Mouse (Mus musculus) hindbrain, postnatal 0 days (tissue): ENCODE data around the gene Epb41l2. TPM values are rescaled to one million over a fixed set of nuclear protein-coding genes. Genes with fewer than 3 reads are reported as not detected.

ENCODE experiments used
- ATAC-seq: fragments of 200-750 bp; cut with Nextera tagmentation; 2 replicates; pipeline ENCODE4 v1.8.0; 2017; ENCODE audit warnings: mild to moderate bottlenecking, moderate TSS enrichment, moderate library complexity
- DNase-seq: peaks from one replicate; pipeline ENCODE4 v3.0.0-alpha.2; 2015; ENCODE audit warnings: low spot score
- H3K27ac ChIP-seq: fragments of 300-500 bp; sonication (generic); 2 replicates; pipeline ENCODE4 v1.5.1; 2014; ENCODE audit warnings: mild to moderate bottlenecking
- H3K27me3 ChIP-seq: fragments of 300-500 bp; sonication (generic); 2 replicates; pipeline ENCODE4 v1.6.1; 2014; ENCODE audit warnings: low read length, mixed read lengths; ENCODE audit not compliant: insufficient read depth
- H3K36me3 ChIP-seq: fragments of 300-500 bp; sonication (generic); 2 replicates; pipeline ENCODE4 v1.6.1; 2014; ENCODE audit warnings: low read length, mixed read lengths; ENCODE audit not compliant: insufficient read depth
- H3K4me1 ChIP-seq: fragments of 300-500 bp; sonication (generic); 2 replicates; pipeline ENCODE4 v1.6.1; 2014; ENCODE audit warnings: antibody characterized with exemption, low read length, mixed read lengths; ENCODE audit not compliant: insufficient read depth
- H3K4me2 ChIP-seq: fragments of 300-500 bp; sonication (generic); 2 replicates; pipeline ENCODE4 v1.6.1; 2014; ENCODE audit warnings: low read depth, mild to moderate bottlenecking, low read length, moderate library complexity, mixed read lengths
- H3K4me3 ChIP-seq: fragments of 300-500 bp; sonication (generic); 2 replicates; pipeline ENCODE4 v1.5.1; 2014; ENCODE audit warnings: low read length
- H3K9ac ChIP-seq: fragments of 300-500 bp; sonication (generic); replicated peaks from 2 replicates; pipeline ENCODE4 v1.6.1; 2014; ENCODE audit warnings: mild to moderate bottlenecking, low read length, moderate library complexity, mixed read lengths
- H3K9me3 ChIP-seq: fragments of 300-500 bp; sonication (generic); 2 replicates; pipeline ENCODE4 v1.6.1; 2016; ENCODE audit warnings: low read length, mixed read lengths
- CTCF ChIP-seq: IDR thresholded peaks from 2 replicates; pipeline ENCODE4 v1.5.1; 2016; ENCODE audit warnings: antibody characterized with exemption, control low read depth, low read depth
- WGBS: fragments of 180-500 bp; shearing (Covaris S2); extraction: QIAGEN DNeasy Blood & Tissue Kit; methylation state at CpG from one replicate; pipeline ENCODE4 v1.1.7; 2014; 5-methylcytosine and 5-hydroxymethylcytosine counted together
- polyA plus RNA-seq: library from polyadenylated mRNA; unstranded; fragments of >200 nt; fragmentation: Nextera tagmentation; extraction: Ambion mirVana; gene quantifications from 2 replicates; pipeline ENCODE4 v1.2.1, GENCODE M21; 2015
- total RNA-seq: library from RNA; depleted of rRNA; stranded (reverse); fragments of >200 nt; gene quantifications from 2 replicates; pipeline ENCODE4 v1.2.3, GENCODE M21; 2014

Epb41l2 gene
- total and polyA plus RNA-seq, 2 experiments from 2014 or later, result 26.0 to 49.6 TPM

- no peaks in the 10 kb centered on the region for H3K4me1 ChIP-seq
- H3K36me3 ChIP-seq, result no peaks in the 10 kb centered on the region
- 83% methylated on average over 15 of the region's 15 CpGs for WGBS
- H3K27me3 ChIP-seq, result no peaks in the 10 kb centered on the region
- no peak overlapping the region for H3K4me2 ChIP-seq
- TF ChIP-seq CTCF, result no peak
- no peak overlapping the region for H3K4me3 ChIP-seq
- no peak for ATAC-seq
- no peaks in the 10 kb centered on the region for H3K9me3 ChIP-seq
- no peak for DNase-seq
- no peak overlapping the region for H3K9ac ChIP-seq
- no peak overlapping the region for H3K27ac ChIP-seq
Observed at GRCm38 (mm10) chr10:25403813-25404701, 44.5 kb downstream of the Epb41l2 start.

DNA sequence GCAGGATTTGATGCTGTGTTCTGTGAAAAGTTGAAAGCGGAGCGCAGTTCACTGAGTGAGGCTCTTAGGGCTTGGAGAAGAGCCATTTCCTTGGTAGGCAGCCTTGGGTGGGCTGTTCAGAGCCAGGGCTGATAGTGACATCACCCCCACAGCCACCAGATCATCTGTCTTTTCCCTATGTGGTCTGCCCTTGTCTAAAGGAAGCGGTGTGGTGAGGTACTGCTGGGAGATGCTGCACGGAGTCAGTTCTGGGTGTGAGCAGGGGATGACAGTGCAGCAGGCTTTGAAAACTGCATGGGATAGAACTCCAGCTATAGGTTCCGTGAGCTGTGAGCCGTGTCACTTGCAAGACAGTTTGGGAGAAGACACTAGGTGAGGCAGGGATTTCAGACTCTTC lies 45.1 kb downstream of the Epb41l2 start:
- TF ChIP-seq CTCF, result no peak
- WGBS, result 60% methylated on average over 6 of the region's 6 CpGs

GRCm38 (mm10) chr10:25405551-25405950 lies 46.0 kb downstream of the Epb41l2 start:
- H3K4me3 ChIP-seq, result no peak overlapping the region
- ATAC-seq, result no peak

More for the DNA sequence above, 45.1 kb downstream of the Epb41l2 start:
- Histone ChIP-seq H3K9me3 (no peaks in the 10 kb centered on the region), H3K9ac (no peak overlapping the region), H3K4me1 (no peaks in the 10 kb centered on the region), H3K4me3 (no peak overlapping the region), H3K27me3 (no peaks in the 10 kb centered on the region), H3K4me2 (no peak overlapping the region), H3K27ac (no peak overlapping the region), H3K36me3 (no peaks in the 10 kb centered on the region)
- DNase-seq (no peak), ATAC-seq (no peak)

DNA sequence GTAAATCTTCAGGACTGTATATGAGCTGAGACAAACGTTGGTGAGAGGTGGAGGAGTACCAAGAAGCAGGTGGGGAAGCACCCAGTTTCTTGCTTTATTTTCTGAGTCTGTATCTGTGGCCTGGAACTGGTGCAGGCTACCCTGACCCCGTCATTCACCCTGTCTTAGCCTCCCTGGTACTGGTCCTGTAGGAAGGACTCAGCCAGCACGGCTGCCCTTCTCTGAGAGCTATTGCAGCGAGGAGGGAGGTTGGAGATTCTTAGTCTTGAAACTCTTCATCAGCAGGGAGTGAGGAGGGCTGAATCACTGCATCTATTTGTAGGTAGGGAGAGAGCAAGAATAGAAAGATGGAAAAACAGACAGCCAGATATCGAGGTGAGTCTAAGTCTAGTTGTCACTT lies 47.1 kb downstream of the Epb41l2 start:
- Histone ChIP-seq H3K9ac (no peak overlapping the region), H3K4me3 (no peak overlapping the region), H3K4me2 (no peak overlapping the region), H3K4me1 (no peaks in the 10 kb centered on the region), H3K27me3 (no peaks in the 10 kb centered on the region), H3K36me3 (no peaks in the 10 kb centered on the region), H3K9me3 (no peaks in the 10 kb centered on the region), H3K27ac (no peak overlapping the region)
- no peak for DNase-seq
- 82% methylated on average over 5 of the region's 5 CpGs for WGBS
- no peak for ATAC-seq
- no peak for TF ChIP-seq CTCF

More at GRCm38 (mm10) chr10:25405551-25405950, 46.0 kb downstream of the Epb41l2 start:
- Histone ChIP-seq H3K27me3 (no peaks in the 10 kb centered on the region), H3K4me1 (no peaks in the 10 kb centered on the region), H3K9ac (no peak overlapping the region), H3K9me3 (no peaks in the 10 kb centered on the region), H3K4me2 (no peak overlapping the region), H3K36me3 (no peaks in the 10 kb centered on the region), H3K27ac (no peak overlapping the region)
- DNase-seq, result no peak
- no peak for TF ChIP-seq CTCF
- WGBS, result 93% methylated on average over 8 of the region's 8 CpGs

GRCm38 (mm10) chr10:25408136-25408650 lies 48.6 kb downstream of the Epb41l2 start:
- 88% methylated on average over 14 of the region's 14 CpGs for WGBS
- Histone ChIP-seq H3K9me3 (no peaks in the 10 kb centered on the region), H3K36me3 (no peaks in the 10 kb centered on the region), H3K4me3 (no peak overlapping the region), H3K4me1 (no peaks in the 10 kb centered on the region), H3K9ac (no peak overlapping the region), H3K27ac (no peak overlapping the region), H3K27me3 (no peaks in the 10 kb centered on the region), H3K4me2 (no peak overlapping the region)
- DNase-seq (no peak), ATAC-seq (no peak)
- TF ChIP-seq CTCF, result no peak

DNA sequence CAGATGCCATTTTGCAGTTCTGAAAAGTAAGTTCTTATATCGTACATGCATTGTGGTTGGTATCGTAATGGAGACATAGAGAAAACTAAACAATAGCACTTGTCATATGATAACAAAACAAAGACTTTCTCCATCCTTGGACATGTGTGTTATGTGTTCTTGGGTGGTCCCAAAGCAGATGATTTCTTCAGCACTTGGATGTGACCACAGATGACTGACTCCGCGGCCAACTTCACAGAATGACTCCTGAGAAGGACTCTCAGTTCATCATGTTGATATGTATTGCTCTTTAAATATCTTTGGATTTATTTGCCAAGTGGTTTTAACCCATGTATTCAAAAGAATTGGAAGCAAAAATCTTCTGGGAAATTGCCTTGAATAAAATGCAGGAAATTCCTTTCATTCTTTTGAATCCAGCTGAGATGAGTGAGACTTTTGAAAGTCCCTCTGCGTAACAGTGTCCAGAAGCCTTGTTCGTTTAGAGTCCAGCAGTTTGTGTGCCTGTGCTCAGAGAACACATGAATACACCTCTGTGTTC lies 52.3 kb downstream of the Epb41l2 start:
- ATAC-seq, result no peak
- TF ChIP-seq CTCF, result no peak

More for the DNA sequence above, 52.3 kb downstream of the Epb41l2 start:
- Histone ChIP-seq H3K4me1 (no peaks in the 10 kb centered on the region), H3K27me3 (no peaks in the 10 kb centered on the region), H3K9ac (no peak overlapping the region), H3K27ac (no peak overlapping the region), H3K36me3 (no peaks in the 10 kb centered on the region), H3K4me3 (no peak overlapping the region), H3K4me2 (no peak overlapping the region), H3K9me3 (no peaks in the 10 kb centered on the region)
- WGBS, result 71% methylated on average over 6 of the region's 6 CpGs
- DNase-seq, result no peak
